In the genomic region with DNA sequence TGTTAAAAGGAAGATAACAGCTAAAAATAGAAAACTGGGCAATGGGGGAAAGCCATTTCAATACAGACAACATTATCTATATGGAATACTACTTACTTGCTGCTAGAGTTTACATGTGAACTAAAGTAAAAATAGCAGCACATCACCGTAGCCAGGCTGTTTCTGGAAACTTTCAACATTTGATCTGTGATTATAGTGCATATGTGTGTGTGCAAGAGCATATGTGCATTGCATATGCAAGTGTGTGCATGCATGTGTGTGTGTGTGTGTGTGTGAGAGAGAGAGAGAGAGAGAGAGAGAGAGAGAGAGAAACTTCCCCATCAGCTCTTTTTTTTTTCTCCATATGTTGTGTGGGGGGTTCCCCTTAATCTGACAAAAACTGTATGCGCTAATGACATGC, we compare ENCODE assay signal across 22 mouse cellular contexts.
DNase-seq lines count a peak whose midpoint lies in the region; ATAC-seq and TF ChIP-seq lines count a peak whose summit lies in the region.
"Had no signal": no experiment of that assay in that cellular context is flagged by ENCODE, and none has a peak within 500 bp of the region (broad histone marks: within the 10 kb centered on the region; RNA-seq: fewer than 3 reads in every experiment).

No protein-coding gene starts in this region.

- TF ChIP-seq EP300 in CH12.LX (IDR thresholded peaks at IDR 0.05; ENCODE audit: low read length) = no peak

- dilution Hi-C loops in CH12.LX (cut with MboI; ENCODE audit: extremely low pct_ligation_motif_present, extremely low pct_unique_long_range_greater_than_20kb, low sequenced_read_pairs) = no loop called here

- peak; percentile 61 for DNase-seq in forebrain, embryonic 14.5 days (ENCODE audit: low spot score)
- no peak for DNase-seq in forebrain, embryonic 10.5 days (ENCODE audit: extremely low spot score, low spot score)
- peak; percentile 12 for DNase-seq in CH12.LX (ENCODE audit: extremely low read depth)
- peak; percentile 71 for DNase-seq in brain, embryonic 14.5 days (ENCODE audit: low read depth)
- DNase-seq in forebrain, postnatal 0 days = peak; percentile 43
- DNase-seq in adrenal gland, adult 2 months = no peak
- no peak for DNase-seq in spleen, postnatal 4 days (ENCODE audit: low spot score in 2 of 2)
- DNase-seq: adrenal gland, postnatal 10 days; adrenal gland, postnatal 36 days; cerebellum, adult 11 months; cerebellum, adult 18-20 months; cerebellum, adult 8-10 months; cerebellum, adult 9-11 months; cerebellum, postnatal 36 days; embryo, embryonic 11 days; gastrocnemius, adult 2 months had no signal

- no peaks in the 10 kb centered on the region for H3K36me3 ChIP-seq in forebrain, embryonic 14.5 days (ENCODE audit: control insufficient read depth, insufficient read depth, low read length)
- no peaks in the 10 kb centered on the region for H3K36me3 ChIP-seq in forebrain, embryonic 10.5 days (replicated peaks)
- H3K36me3 ChIP-seq in CH12.LX (replicated peaks in 1 of 2; ENCODE audit: control insufficient read depth in 1 of 2, insufficient read depth in 1 of 2, low read length in 1 of 2) = no peaks in the 10 kb centered on the region
- H3K36me3 ChIP-seq in forebrain, postnatal 0 days (ENCODE audit: insufficient read depth) = no peaks in the 10 kb centered on the region
- H3K36me3 ChIP-seq: embryonic facial prominence, embryonic 13.5 days; embryonic facial prominence, embryonic 15.5 days; G1E had no signal

- H3K4me2 ChIP-seq in forebrain, embryonic 14.5 days (ENCODE audit: low read length) = no peak overlapping the region
- H3K4me2 ChIP-seq in CH12.LX (ENCODE audit: insufficient read depth, low read depth, poor library complexity, severe bottlenecking) = no peak overlapping the region
- H3K4me2 ChIP-seq in forebrain, postnatal 0 days (ENCODE audit: low read depth) = no peak overlapping the region
- H3K4me2 ChIP-seq: embryonic facial prominence, embryonic 13.5 days; embryonic facial prominence, embryonic 15.5 days had no signal

- H3K9me3 ChIP-seq in forebrain, embryonic 14.5 days (replicated peaks; ENCODE audit: control insufficient read depth, low read length) = no peaks in the 10 kb centered on the region
- no peaks in the 10 kb centered on the region for H3K9me3 ChIP-seq in forebrain, embryonic 10.5 days
- no peaks in the 10 kb centered on the region for H3K9me3 ChIP-seq in CH12.LX (replicated peaks; ENCODE audit: low read length)
- H3K9me3 ChIP-seq in forebrain, postnatal 0 days (ENCODE audit: low read length) = no peaks in the 10 kb centered on the region
- H3K9me3 ChIP-seq: embryonic facial prominence, embryonic 13.5 days; embryonic facial prominence, embryonic 15.5 days; G1E had no signal

- no peak for TF ChIP-seq POLR2A in CH12.LX (IDR thresholded peaks at IDR 0.05; ENCODE audit: low read depth, low read length)
- TF ChIP-seq POLR2A in brain, embryonic 14.5 days (IDR thresholded peaks at IDR 0.05; ENCODE audit: borderline replicate concordance, extremely low read depth, insufficient read depth, insufficient read length, poor library complexity, severe bottlenecking) = no peak

- in situ Hi-C loops in CH12.LX (cut with MboI; ENCODE audit: low pct_ligation_motif_present, low pct_unique_long_range_greater_than_20kb, low sequenced_read_pairs) = no loop called here

- no peak overlapping the region for H3K4me3 ChIP-seq in forebrain, embryonic 14.5 days (ENCODE audit: low read depth, low read length)
- no peak overlapping the region for H3K4me3 ChIP-seq in forebrain, embryonic 10.5 days
- no peak overlapping the region for H3K4me3 ChIP-seq in CH12.LX (replicated peaks in 1 of 3; ENCODE audit: low read depth in 2 of 3, low read length in 2 of 3, poor library complexity in 1 of 3)
- no peak overlapping the region for H3K4me3 ChIP-seq in forebrain, postnatal 0 days (ENCODE audit: low read depth, low read length)
- H3K4me3 ChIP-seq: embryonic facial prominence, embryonic 13.5 days; embryonic facial prominence, embryonic 15.5 days; erythroblast, embryonic 14.5 days; gastrocnemius, adult 2 months had no signal

- H3K27me3 ChIP-seq in forebrain, embryonic 14.5 days (replicated peaks; ENCODE audit: control insufficient read depth, insufficient read depth, low read length) = no peaks in the 10 kb centered on the region
- no peaks in the 10 kb centered on the region for H3K27me3 ChIP-seq in forebrain, embryonic 10.5 days (ENCODE audit: poor library complexity, severe bottlenecking)
- H3K27me3 ChIP-seq in CH12.LX (replicated peaks) = no peaks in the 10 kb centered on the region
- no peaks in the 10 kb centered on the region for H3K27me3 ChIP-seq in forebrain, postnatal 0 days (ENCODE audit: insufficient read depth, low read length)
- H3K27me3 ChIP-seq: embryonic facial prominence, embryonic 13.5 days; embryonic facial prominence, embryonic 15.5 days; Patski had no signal

- no peak overlapping the region for H3K9ac ChIP-seq in forebrain, embryonic 14.5 days (ENCODE audit: low read length)
- H3K9ac ChIP-seq in CH12.LX (ENCODE audit: insufficient read depth, low read depth) = no peak overlapping the region
- H3K9ac ChIP-seq in forebrain, postnatal 0 days = no peak overlapping the region
- H3K9ac ChIP-seq: embryonic facial prominence, embryonic 13.5 days; embryonic facial prominence, embryonic 15.5 days had no signal

- no peak for TF ChIP-seq CTCF in CH12.LX (conservative IDR thresholded peaks at IDR 0.05 in 1 of 2, IDR thresholded peaks at IDR 0.05 in 1 of 2; ENCODE audit: low read depth in 2 of 2, low read length in 2 of 2)
- TF ChIP-seq CTCF in brain, embryonic 14.5 days (IDR thresholded peaks at IDR 0.05; ENCODE audit: borderline replicate concordance, extremely low read depth, insufficient read depth, insufficient read length) = no peak
- TF ChIP-seq CTCF in forebrain, postnatal 0 days (IDR thresholded peaks at IDR 0.05; ENCODE audit: low read depth) = no peak

- no peak for TF ChIP-seq RAD21 in CH12.LX (IDR thresholded peaks at IDR 0.05; ENCODE audit: low read depth, low read length)

- H3K27ac ChIP-seq in forebrain, embryonic 14.5 days (ENCODE audit: low read depth, low read length) = no peak overlapping the region
- H3K27ac ChIP-seq in forebrain, embryonic 10.5 days = no peak overlapping the region
- no peak overlapping the region for H3K27ac ChIP-seq in CH12.LX (ENCODE audit: insufficient read depth, low read depth)
- H3K27ac ChIP-seq in forebrain, postnatal 0 days (ENCODE audit: low read depth, low read length) = no peak overlapping the region
- H3K27ac ChIP-seq: embryonic facial prominence, embryonic 13.5 days; embryonic facial prominence, embryonic 15.5 days; gastrocnemius, adult 2 months had no signal

- WGBS in forebrain, embryonic 14.5 days = 72% methylated on average over 2 of the region's 2 CpGs
- WGBS in forebrain, embryonic 10.5 days = 91% methylated on average over 2 of the region's 2 CpGs
- 61% methylated on average over 2 of the region's 2 CpGs for WGBS in forebrain, postnatal 0 days

- peaks cover 6% of the 10 kb centered on the region; the same call in 1 of the 2 replicates for H3K4me1 ChIP-seq in forebrain, embryonic 14.5 days (ENCODE audit: control insufficient read depth, insufficient read depth, low read length)
- peaks cover 7% of the 10 kb centered on the region for H3K4me1 ChIP-seq in forebrain, embryonic 10.5 days
- peaks cover 0 to 8% of the 10 kb centered on the region in 2 experiments; a peak in 1 of 4 replicates for H3K4me1 ChIP-seq in CH12.LX (ENCODE audit: control insufficient read depth in 1 of 2, insufficient read depth in 2 of 2)
- peaks cover 6% of the 10 kb centered on the region for H3K4me1 ChIP-seq in forebrain, postnatal 0 days (ENCODE audit: insufficient read depth)
- H3K4me1 ChIP-seq: embryonic facial prominence, embryonic 15.5 days had no signal

- ATAC-seq in forebrain, embryonic 14.5 days = peak; percentile 40; the same call in 1 of the 2 replicates
- ATAC-seq in forebrain, postnatal 0 days = peak; percentile 52
- ATAC-seq: activated CD4-positive, CD25-positive, alpha-beta regulatory T cell, adult 4 months had no signal

- no peaks in the 10 kb centered on the region for H3K79me2 ChIP-seq in CH12.LX (replicated peaks; ENCODE audit: control insufficient read depth, extremely low read depth, insufficient read depth, poor library complexity, severe bottlenecking)

TF ChIP-seq in CH12.LX, 34 proteins besides CTCF, POLR2A, EP300 and RAD21:
- peak; percentile 64 for TF ChIP-seq ZNF384 (IDR thresholded peaks at IDR 0.05; ENCODE audit: low read depth, low read length)
- no peak for TF ChIP-seq SMC3 (IDR thresholded peaks at IDR 0.05; ENCODE audit: low read depth, low read length)
- no peak for TF ChIP-seq USF2 (conservative IDR thresholded peaks at IDR 0.05; ENCODE audit: low read depth, low read length)

Comparison
In these comparisons a context has a peak if more than half of its experiments do, and no peak if none do; other contexts are left out.
1. DNase-seq: peak in forebrain, embryonic 14.5 days (single experiment), CH12.LX (single experiment), brain, embryonic 14.5 days (single experiment) and forebrain, postnatal 0 days (single experiment); none in forebrain, embryonic 10.5 days (single experiment), adrenal gland, adult 2 months (single experiment) and spleen, postnatal 4 days (0 of 2).